Mouse (Mus musculus): ENCODE data around the gene Olfr1086.
"Not testable (repeated sequence)": the region's sequence is repeated elsewhere in the genome, so short reads cannot be mapped to it uniquely, and the experiment has no call there.

The Olfr1086 gene

DNA sequence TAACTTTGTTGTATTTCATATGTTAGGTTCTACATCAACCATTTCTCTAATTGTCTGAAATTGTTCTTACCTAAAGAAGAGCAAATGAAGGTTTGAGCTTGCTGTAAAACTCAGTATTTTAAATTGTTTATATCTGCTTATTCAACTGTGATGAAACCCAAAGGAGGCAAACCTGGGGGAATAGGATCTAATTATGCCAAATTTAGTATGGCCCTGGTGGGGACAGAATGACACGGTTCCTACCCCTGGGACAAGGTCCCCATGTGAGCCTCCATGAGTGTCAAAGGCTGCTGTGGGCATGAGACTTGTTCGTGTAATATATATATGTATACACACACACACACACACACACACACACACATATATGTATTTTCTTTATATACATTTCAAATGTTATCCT, at the start of gene Olfr1086:
Gene Olfr1086, minus strand, starts transcription at position 101 of the 400 bp plus-strand sequence.
- DNase-seq (ENCODE audit: low read depth, low spot score): no peak

DNA sequence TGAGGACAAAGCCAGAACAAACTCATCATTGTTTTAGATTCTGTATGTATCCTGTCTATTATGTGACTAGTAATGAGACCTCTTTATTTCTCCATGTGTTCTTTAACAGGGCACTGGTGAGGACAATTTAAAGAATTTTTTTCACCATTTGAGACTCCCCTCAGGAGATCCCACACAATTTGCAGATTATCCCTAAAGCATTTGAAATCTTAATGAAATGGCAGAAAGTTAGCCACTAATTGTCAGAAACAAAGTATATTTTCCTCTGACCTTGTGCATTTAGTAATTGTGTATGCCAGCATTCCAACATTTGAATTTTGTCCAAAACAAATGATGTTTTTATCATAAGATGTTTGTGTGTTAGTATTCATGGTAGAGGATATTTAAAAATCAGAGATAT, 18.4 kb upstream of the Olfr1086 start, which contains the start of gene Olfr1087:
Gene Olfr1087, minus strand, starts transcription at position 101 of the 400 bp plus-strand sequence.
- no peak for DNase-seq (ENCODE audit: low read depth, low spot score)

DNA sequence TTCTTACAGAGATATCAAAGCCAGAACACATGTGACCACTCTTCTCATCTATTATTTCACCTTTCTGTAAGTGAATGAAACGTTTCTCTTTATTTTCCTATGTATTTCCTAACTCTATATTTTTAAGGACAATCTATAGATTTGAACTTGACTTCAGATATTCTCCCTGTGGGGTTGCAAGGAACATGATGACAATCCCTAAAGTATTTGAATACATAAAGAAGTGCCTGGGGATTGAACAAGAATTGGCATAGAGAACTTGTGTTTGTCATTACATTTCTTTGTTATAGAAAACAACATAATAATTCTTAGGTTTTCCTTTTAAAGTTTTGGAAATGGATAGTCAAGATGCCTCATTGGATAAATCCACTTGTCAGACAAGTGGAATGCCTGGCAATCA, 18.0 kb downstream of the Olfr1086 start, which contains the start of gene Olfr1085:
Gene Olfr1085, minus strand, starts transcription at position 101 of the 400 bp plus-strand sequence.
- no peak for DNase-seq (ENCODE audit: low read depth, low spot score)

DNA sequence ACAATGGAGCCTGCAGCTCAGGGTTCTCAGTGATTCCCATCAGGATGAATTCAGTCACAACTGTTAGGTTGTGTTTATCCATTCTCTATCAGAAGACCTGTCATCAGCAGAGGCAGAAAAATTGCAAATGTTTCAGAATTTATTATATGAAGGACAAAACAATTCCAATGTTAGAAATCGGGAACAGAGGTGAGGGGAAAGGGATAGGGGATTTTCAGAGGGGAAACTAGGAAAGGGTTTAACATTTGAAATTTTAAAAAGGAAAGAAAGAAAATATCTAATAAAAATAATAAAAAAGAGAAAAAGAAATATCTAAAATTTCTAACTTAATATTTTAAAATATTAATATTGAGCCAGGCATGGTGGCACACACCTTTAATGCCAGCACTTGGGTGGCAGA, 40.3 kb downstream of the Olfr1086 start, which contains the start of gene Olfr1084:
Gene Olfr1084, minus strand, starts transcription at position 101 of the 400 bp plus-strand sequence.
- not testable (repeated sequence) for DNase-seq (ENCODE audit: low read depth, low spot score)
